Mouse (Mus musculus) kidney, adult 2 months (tissue): Measurements from ENCODE around the gene Tbc1d9b. TPM values are rescaled to one million over a fixed set of nuclear protein-coding genes. Genes with fewer than 3 reads are reported as not detected.
"Not testable (repeated sequence)": the region's sequence is repeated elsewhere in the genome, so short reads cannot be mapped to it uniquely, and the experiment has no call there.

ENCODE experiments used
- DNase-seq: peaks from one replicate; pipeline ENCODE4 v3.0.0; 2021
- H3K27ac ChIP-seq: fragments of 200-500 bp; 2 replicates; pipeline ENCODE4 v1.5.1; 2012; ENCODE audit warnings: low read depth, low read length, control low read depth, inconsistent platforms; ENCODE audit not compliant: insufficient read depth
- H3K27me3 ChIP-seq: fragments of 200-500 bp; replicated peaks from 2 replicates; pipeline ENCODE4 v1.6.1; 2012; ENCODE audit warnings: mild to moderate bottlenecking, moderate library complexity, low read length, inconsistent platforms; ENCODE audit not compliant: control insufficient read depth, insufficient read depth
- H3K36me3 ChIP-seq: fragments of 200-500 bp; 2 replicates; pipeline ENCODE4 v1.6.1; 2012; ENCODE audit warnings: mild to moderate bottlenecking, moderate library complexity, low read length, inconsistent platforms; ENCODE audit not compliant: control insufficient read depth, insufficient read depth
- H3K4me1 ChIP-seq: fragments of 200-500 bp; 2 replicates; pipeline ENCODE4 v1.6.1; 2011; ENCODE audit warnings: low read length; ENCODE audit not compliant: control insufficient read depth, insufficient read depth
- H3K4me3 ChIP-seq: fragments of 200-500 bp; 2 replicates; pipeline ENCODE4 v1.5.1; 2011; ENCODE audit warnings: mild to moderate bottlenecking, low read depth, low read length, control low read depth; ENCODE audit not compliant: insufficient read depth
- CTCF ChIP-seq: fragments of 200-500 bp; conservative IDR thresholded peaks from 2 replicates; pipeline ENCODE4 v1.5.1; 2011; ENCODE audit warnings: low read depth, mild to moderate bottlenecking, control low read depth, low read length, moderate library complexity, mixed read lengths; ENCODE audit not compliant: insufficient read depth, insufficient read length
- POLR2A ChIP-seq: fragments of 200-500 bp; IDR thresholded peaks from one replicate; pipeline ENCODE4 v1.6.1; 2011; ENCODE audit warnings: low read depth, low read length, control low read depth
- WGBS: fragments of 180-500 bp; shearing (Covaris S2); methylation state at CpG from one replicate; pipeline ENCODE4 v1.1.7; 2018; 5-methylcytosine and 5-hydroxymethylcytosine counted together
- polyA plus RNA-seq: library from polyadenylated mRNA; depleted of rRNA; stranded (reverse); fragments of >200 nt; gene quantifications from 2 replicates; pipeline ENCODE4 v1.2.3, GENCODE M21; 2012

The Tbc1d9b gene
- polyA plus RNA-seq, 1 experiment: 52.2 TPM

DNA sequence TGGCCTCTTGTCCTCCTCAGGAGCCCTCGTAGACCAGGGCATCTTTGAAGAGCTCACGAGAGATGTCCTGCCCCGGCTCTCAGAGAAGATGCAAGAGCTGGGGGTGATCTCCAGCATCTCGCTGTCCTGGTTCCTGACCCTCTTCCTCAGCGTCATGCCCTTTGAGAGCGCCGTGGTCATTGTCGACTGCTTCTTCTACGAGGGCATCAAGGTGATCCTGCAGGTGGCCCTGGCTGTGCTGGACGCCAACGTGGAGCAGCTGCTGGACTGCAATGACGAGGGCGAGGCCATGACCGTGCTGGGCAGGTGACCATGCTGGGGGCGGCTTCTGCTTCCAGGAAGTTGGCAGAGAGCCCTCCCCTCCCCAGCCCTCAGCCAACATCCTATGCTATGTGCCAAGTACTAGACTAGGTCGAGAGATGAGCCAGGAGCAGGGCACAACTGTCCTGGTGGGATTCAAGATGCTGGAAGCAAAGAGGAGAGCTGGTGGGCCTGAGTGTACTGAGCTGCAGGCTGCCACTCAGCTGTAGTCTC lies 25.6 kb downstream of the Tbc1d9b start:
- peaks cover 7% of the 10 kb centered on the region; the same call in 1 of the 2 replicates for H3K36me3 ChIP-seq
- no peaks in the 10 kb centered on the region for H3K27me3 ChIP-seq
- H3K4me3 ChIP-seq: no peak overlapping the region
- H3K27ac ChIP-seq: no peak overlapping the region
- TF ChIP-seq POLR2A: no peak
- no peak for TF ChIP-seq CTCF
- WGBS: 80% methylated on average over 16 of the region's 16 CpGs
- peaks cover 9% of the 10 kb centered on the region; the same call in 1 of the 2 replicates for H3K4me1 ChIP-seq
- no peak for DNase-seq

DNA sequence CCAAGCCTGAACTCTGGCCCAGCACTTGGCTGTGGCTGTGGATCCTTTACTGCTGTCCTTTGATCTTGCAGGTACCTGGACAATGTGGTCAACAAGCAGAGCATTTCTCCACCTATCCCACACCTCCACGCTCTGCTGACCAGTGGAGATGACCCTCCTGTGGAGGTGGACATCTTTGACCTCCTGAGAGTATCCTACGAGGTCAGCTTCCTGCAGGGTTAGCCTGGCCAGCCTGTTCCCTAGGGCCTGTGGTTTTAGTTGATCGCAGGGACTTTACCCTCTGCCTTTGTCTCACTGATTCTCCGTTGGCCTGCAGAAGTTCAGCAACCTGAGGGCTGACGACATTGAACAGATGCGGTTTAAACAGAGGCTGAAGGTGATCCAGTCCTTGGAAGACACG lies 27.1 kb downstream of the Tbc1d9b start:
- Histone ChIP-seq H3K4me3 (no peak overlapping the region), H3K4me1 (peaks cover 15% of the 10 kb centered on the region; the same call in 1 of the 2 replicates), H3K36me3 (peaks cover 5% of the 10 kb centered on the region; the same call in 1 of the 2 replicates), H3K27ac (no peak overlapping the region), H3K27me3 (no peaks in the 10 kb centered on the region)
- TF ChIP-seq POLR2A (no peak), CTCF (no peak)
- WGBS: 64% methylated on average over 7 of the region's 7 CpGs
- DNase-seq: peak; percentile 80

DNA sequence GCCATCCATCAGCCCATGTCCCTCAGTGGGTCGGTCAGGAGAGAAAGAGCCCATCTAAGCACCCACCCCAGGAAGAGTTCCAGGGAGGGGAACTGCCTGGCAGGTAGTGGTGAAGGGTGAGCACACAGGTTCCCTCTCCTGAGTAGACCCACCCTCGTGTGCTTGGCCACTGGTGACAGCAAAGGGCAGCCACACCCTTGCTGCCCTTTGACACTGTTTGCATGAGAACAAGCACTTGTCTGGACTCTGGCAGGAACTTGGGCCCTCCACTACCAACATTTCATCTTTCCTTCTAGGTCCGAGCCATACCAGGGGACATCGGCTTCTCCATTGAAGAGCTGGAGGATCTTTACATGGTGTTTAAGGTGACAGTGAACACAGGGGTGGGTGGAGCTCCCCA lies 28.2 kb downstream of the Tbc1d9b start:
- peaks cover 5% of the 10 kb centered on the region; the same call in 1 of the 2 replicates for H3K36me3 ChIP-seq
- H3K27ac ChIP-seq: no peak overlapping the region

DNA sequence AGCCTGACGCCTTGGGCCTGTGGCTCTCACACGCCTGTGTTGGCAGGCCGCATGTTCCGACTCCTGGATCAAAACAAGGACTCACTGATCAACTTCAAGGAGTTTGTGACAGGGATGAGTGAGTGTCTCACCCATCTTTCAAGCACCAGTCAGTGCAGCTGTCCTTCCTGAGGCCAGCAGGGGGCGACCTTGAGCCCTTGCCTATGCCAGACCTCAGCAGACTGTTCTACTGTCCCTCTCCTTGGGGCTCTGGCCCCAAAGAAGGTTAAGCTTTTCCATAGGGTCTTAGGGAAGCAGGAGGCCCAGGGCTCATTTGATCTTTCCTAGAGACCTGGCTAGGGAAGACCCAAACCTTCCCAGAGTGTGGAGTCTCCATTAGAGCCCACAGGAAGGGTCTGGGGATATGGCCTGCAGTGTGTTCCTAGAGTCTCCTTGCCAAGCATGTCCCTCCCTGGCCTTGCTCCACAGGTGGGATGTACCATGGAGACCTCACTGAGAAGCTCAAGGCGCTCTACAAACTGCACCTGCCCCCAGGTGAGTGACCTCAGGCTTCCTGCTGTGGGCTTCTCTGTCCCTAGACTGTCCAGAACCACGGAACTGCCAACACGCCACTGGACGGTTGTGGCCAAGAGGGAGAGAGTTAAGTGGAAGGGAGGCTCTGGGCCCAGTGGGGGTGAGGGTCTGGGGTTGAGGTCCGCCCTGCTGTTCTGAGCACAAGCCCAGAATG lies 30.5 kb downstream of the Tbc1d9b start:
- H3K27me3 ChIP-seq: no peaks in the 10 kb centered on the region
- peak overlapping the region; percentile 6; the same call in 1 of the 2 replicates for H3K27ac ChIP-seq

More for the DNA sequence above, 28.2 kb downstream of the Tbc1d9b start:
- DNase-seq: no peak
- WGBS: 68% methylated on average over 4 of the region's 4 CpGs
- peaks cover 15% of the 10 kb centered on the region; the same call in 1 of the 2 replicates for H3K4me1 ChIP-seq
- no peaks in the 10 kb centered on the region for H3K27me3 ChIP-seq
- TF ChIP-seq POLR2A (no peak), CTCF (no peak)
- H3K4me3 ChIP-seq: no peak overlapping the region

DNA sequence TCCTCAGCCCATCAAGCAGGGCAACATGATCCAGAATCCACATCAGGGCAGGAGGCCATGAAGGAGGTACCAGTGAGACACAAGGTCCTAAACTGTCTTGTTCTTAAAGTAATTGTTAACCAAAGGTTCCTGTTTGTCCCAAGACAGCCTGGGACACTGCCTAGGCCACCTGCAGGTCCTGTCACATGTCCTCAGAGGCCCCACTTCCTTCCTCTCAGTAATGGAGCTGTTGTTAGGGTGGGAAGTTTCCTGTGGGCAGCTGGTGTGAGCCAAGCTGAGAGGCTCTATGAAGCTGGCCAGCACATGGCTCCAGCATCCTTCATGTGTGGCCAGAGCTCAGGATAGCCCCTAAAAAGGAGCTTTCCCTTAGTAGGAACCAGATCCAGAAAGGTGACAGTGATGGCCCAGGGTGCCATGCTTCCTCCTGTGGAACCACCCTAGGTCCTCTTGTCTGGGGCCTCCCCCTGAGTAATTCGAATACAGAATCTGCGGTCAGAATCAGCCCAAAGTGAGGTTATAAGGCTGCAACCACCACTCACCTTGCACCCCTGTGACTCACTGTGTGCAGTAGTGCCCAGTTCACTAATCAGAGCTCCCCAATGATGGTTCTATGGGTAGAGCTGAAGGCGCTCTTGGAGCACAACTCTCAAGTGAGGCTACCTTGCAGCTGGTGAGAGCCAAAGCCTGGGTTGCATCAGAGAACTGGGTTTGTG lies 31.3 kb downstream of the Tbc1d9b start:
- peak; percentile 46 for DNase-seq
- Histone ChIP-seq H3K27me3 (no peaks in the 10 kb centered on the region), H3K4me3 (no peak overlapping the region), H3K36me3 (no peaks in the 10 kb centered on the region), H3K27ac (peak overlapping the region; percentile 6; the same call in 1 of the 2 replicates), H3K4me1 (peaks cover 15% of the 10 kb centered on the region; the same call in 1 of the 2 replicates)
- TF ChIP-seq POLR2A: no peak
- TF ChIP-seq CTCF: no peak
- 98% methylated on average over 3 of the region's 3 CpGs for WGBS

More for the DNA sequence above, 30.5 kb downstream of the Tbc1d9b start:
- TF ChIP-seq POLR2A (no peak), CTCF (peak; percentile 95)
- peak; percentile 68 for DNase-seq
- WGBS: 70% methylated on average over 10 of the region's 10 CpGs
- H3K4me3 ChIP-seq: no peak overlapping the region
- H3K4me1 ChIP-seq: peaks cover 15% of the 10 kb centered on the region; the same call in 1 of the 2 replicates
- peaks cover 4% of the 10 kb centered on the region; the same call in 1 of the 2 replicates for H3K36me3 ChIP-seq

DNA sequence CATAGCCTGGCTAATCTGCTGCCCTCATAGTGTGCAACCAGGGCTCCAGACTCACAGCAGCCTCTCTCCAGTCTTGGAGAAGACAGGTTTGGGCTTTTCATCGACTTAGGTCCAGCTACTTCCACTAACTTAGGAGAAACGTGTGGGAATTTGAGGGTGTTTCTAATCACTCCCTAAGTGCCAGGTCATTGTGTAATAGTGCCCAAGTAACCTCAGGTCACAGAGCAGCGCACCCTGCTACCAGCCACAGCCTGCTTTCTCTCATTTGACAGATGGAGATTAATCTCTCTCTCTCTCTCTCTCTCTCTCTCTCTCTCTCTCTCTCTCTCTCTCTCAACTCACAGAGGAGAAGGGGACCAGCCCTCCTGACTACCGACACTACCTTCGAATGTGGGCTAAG lies 37.2 kb downstream of the Tbc1d9b start:
- Histone ChIP-seq H3K27ac (no peak overlapping the region), H3K4me1 (0 out of 2 replicates have a peak, but pooled peaks cover 5% of the 10 kb centered on the region), H3K4me3 (no peak overlapping the region), H3K27me3 (no peaks in the 10 kb centered on the region), H3K36me3 (no peaks in the 10 kb centered on the region; the same call in 1 of the 2 replicates)
- 67% methylated on average over 5 of the region's 5 CpGs for WGBS
- DNase-seq: peak; percentile 47
- no peak for TF ChIP-seq POLR2A
- no peak for TF ChIP-seq CTCF

DNA sequence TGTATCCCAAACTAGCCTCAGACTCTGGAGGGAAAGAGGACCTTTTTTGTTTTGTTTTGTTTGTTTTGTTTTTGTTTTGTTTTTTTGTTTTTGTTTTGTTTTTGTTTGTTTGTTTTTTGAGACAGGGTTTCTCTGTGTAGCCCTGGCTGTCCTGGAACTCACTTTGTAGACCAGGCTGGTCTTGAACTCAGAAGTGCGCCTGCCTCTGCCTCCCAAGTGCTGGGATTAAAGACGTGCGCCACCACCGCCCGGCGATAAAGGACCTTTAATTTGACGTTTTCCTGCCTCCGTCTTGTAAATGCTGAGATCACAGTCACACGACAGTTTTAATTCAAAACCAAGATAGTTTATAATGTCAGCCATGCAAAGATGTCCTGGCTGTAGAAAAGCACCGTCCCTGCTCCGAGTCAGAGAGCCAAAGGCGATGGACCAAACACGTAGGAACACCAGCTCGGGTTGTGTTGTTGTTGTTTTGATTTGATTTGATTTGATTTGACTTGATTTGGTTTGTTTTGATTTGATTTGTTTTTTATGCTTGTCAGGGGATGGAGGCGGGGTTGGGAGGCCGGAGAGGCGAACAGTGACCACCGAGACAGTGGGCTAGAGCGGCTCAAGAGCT lies 43.0 kb downstream of the Tbc1d9b start, which contains the start of gene Mrnip:
Gene Mrnip, plus strand, starts transcription at position 334 of the 619 bp plus-strand sequence.
- Histone ChIP-seq H3K27ac (peak within 1 kb of the TSS; percentile 87), H3K4me1 (peaks cover 20% of the 10 kb centered on the region), H3K4me3 (peak within 1 kb of the TSS; percentile 76)
- not testable (repeated sequence) for H3K27me3 ChIP-seq, H3K36me3 ChIP-seq
- peak; percentile 37 for DNase-seq
- WGBS: 5% methylated on average over 19 of the region's 19 CpGs
